Mouse (Mus musculus) limb, embryonic 14.5 days (tissue): ENCODE measurements around the gene Zfp467. TPM values are rescaled to one million over a fixed set of nuclear protein-coding genes. Genes with fewer than 3 reads are reported as not detected.

ENCODE experiments used
- ATAC-seq: fragments of 200-750 bp; cut with Nextera tagmentation; 2 replicates; pipeline ENCODE4 v1.8.0; 2017; ENCODE audit warnings: low read depth, moderate number of reproducible peaks, moderate TSS enrichment; ENCODE audit not compliant: low FRiP score
- DNase-seq: peaks from one replicate; pipeline ENCODE4 v3.0.0-alpha.2; 2015; ENCODE audit warnings: low spot score
- H3K27ac ChIP-seq: fragments of 300-500 bp; sonication (generic); replicated peaks from 2 replicates; pipeline ENCODE4 v1.5.1; 2014; ENCODE audit warnings: low read depth, mild to moderate bottlenecking, low read length, moderate library complexity, mixed read lengths
- H3K27me3 ChIP-seq: fragments of 300-500 bp; sonication (generic); 2 replicates; pipeline ENCODE4 v1.6.1; 2014; ENCODE audit warnings: low read length, mixed read lengths; ENCODE audit not compliant: control insufficient read depth, insufficient read depth
- H3K36me3 ChIP-seq: fragments of 300-500 bp; sonication (generic); 2 replicates; pipeline ENCODE4 v1.6.1; 2014; ENCODE audit warnings: mild to moderate bottlenecking, low read length, moderate library complexity, mixed read lengths; ENCODE audit not compliant: control insufficient read depth, insufficient read depth
- H3K4me1 ChIP-seq: fragments of 300-500 bp; sonication (generic); 2 replicates; pipeline ENCODE4 v1.6.1; 2014; ENCODE audit warnings: antibody characterized with exemption, low read length, mixed read lengths; ENCODE audit not compliant: control insufficient read depth, insufficient read depth
- H3K4me2 ChIP-seq: fragments of 300-500 bp; sonication (generic); replicated peaks from 2 replicates; pipeline ENCODE4 v1.6.1; 2014; ENCODE audit warnings: low read depth, mild to moderate bottlenecking, low read length, moderate library complexity; ENCODE audit not compliant: severe bottlenecking
- H3K4me3 ChIP-seq: fragments of 300-500 bp; sonication (generic); replicated peaks from 2 replicates; pipeline ENCODE4 v1.5.1; 2014; ENCODE audit warnings: low read length
- H3K9ac ChIP-seq: fragments of 300-500 bp; sonication (generic); 2 replicates; pipeline ENCODE4 v1.6.1; 2014; ENCODE audit warnings: mild to moderate bottlenecking, low read depth, low read length, moderate library complexity; ENCODE audit not compliant: severe bottlenecking
- H3K9me3 ChIP-seq: fragments of 300-500 bp; sonication (generic); 2 replicates; pipeline ENCODE4 v1.6.1; 2016; ENCODE audit warnings: low read length; ENCODE audit not compliant: control insufficient read depth
- POLR2A ChIP-seq: fragments of 200-500 bp; IDR thresholded peaks from 2 replicates; pipeline ENCODE4 v1.8.0; 2012; ENCODE audit warnings: inconsistent platforms, mild to moderate bottlenecking, moderate library complexity, borderline replicate concordance; ENCODE audit not compliant: insufficient read depth, insufficient read length; ENCODE audit errors: extremely low read depth
- WGBS: fragments of 180-500 bp; shearing (Covaris S2); extraction: QIAGEN DNeasy Blood & Tissue Kit; methylation state at CpG from one replicate; pipeline ENCODE4 v1.1.7; 2014; 5-methylcytosine and 5-hydroxymethylcytosine counted together
- polyA plus RNA-seq, 2 experiments: library from polyadenylated mRNA; depleted of rRNA in 1 of 2; stranded (reverse) in 1 of 2; unstranded in 1 of 2; fragments of >200 nt; fragmentation: Nextera tagmentation in 1 of 2; extraction: Ambion mirVana in 1 of 2; gene quantifications; 2 replicates each; pipeline versions ENCODE4 v1.2.1 to v1.2.3; 2012 to 2014

Zfp467 gene
- polyA plus RNA-seq, 2 experiments, result 29.3 to 43.5 TPM

DNA sequence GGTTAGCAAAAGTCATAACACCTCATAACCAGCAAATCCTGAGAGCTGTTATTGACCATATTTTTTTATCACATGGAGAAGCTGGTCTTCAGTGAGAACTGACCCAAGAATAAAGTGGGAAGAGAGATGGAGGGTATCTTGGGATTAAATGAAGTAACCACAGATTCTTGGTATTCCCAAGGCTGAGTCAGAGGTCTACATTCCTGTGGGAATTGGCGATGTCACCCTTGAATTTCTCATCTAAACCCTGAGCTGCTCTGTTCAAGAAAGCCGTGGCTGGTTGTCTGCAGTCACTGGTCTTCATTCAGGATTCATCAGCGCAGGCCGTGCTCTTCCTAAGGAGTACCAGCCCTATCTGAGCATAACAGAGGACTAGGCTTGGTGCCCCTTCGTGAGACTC, 18.7 kb downstream of the Zfp467 start:
- no peak for TF ChIP-seq POLR2A
- Histone ChIP-seq H3K36me3 (no peaks in the 10 kb centered on the region), H3K27ac (no peak overlapping the region), H3K27me3 (no peaks in the 10 kb centered on the region), H3K4me3 (no peak overlapping the region), H3K4me2 (no peak overlapping the region), H3K9me3 (no peaks in the 10 kb centered on the region), H3K9ac (no peak overlapping the region), H3K4me1 (0 out of 2 replicates have a peak, but pooled peaks cover 7% of the 10 kb centered on the region)
- DNase-seq (no peak), ATAC-seq (no peak)
- 72% methylated on average over 5 of the region's 5 CpGs for WGBS

- 78% methylated on average over 5 of the region's 5 CpGs for WGBS
- no peaks in the 10 kb centered on the region for H3K36me3 ChIP-seq
- H3K27ac ChIP-seq, result no peak overlapping the region
- DNase-seq (no peak), ATAC-seq (no peak)
- no peak overlapping the region for H3K9ac ChIP-seq
- no peaks in the 10 kb centered on the region for H3K27me3 ChIP-seq
- no peaks in the 10 kb centered on the region for H3K9me3 ChIP-seq
- no peak for TF ChIP-seq POLR2A
- peaks cover 7% of the 10 kb centered on the region; the same call in 1 of the 2 replicates for H3K4me1 ChIP-seq
- no peak overlapping the region for H3K4me3 ChIP-seq
- H3K4me2 ChIP-seq, result no peak overlapping the region
These were observed 21.6 kb downstream of the Zfp467 start for GRCm38 (mm10) chr6:48424074-48424473.

DNA sequence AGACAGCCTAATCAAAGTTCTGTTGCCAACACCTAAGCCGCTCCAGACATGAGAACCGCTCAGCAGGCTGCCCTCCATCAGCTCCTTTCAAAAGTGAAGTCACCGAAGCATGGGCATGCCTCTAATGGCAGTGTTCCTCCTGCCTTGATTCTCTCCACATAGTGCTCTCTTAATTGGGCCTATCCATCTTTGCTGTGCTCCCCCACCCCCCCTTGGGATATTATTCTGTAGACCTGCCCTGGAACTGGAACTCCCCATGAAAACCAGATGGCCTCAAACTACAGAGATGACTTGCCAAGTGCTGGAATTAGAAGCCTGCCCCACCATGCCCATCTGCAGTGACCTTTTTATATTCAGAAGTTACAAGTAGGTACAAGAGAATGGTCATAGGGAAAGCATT, 22.3 kb downstream of the Zfp467 start:
- no peak overlapping the region for H3K9ac ChIP-seq
- ATAC-seq (no peak), DNase-seq (no peak)
- 51% methylated on average over 3 of the region's 3 CpGs for WGBS
- no peaks in the 10 kb centered on the region for H3K9me3 ChIP-seq
- peaks cover 7% of the 10 kb centered on the region; the same call in 1 of the 2 replicates for H3K4me1 ChIP-seq
- no peaks in the 10 kb centered on the region for H3K27me3 ChIP-seq
- H3K4me2 ChIP-seq, result no peak overlapping the region
- no peaks in the 10 kb centered on the region for H3K36me3 ChIP-seq
- no peak overlapping the region for H3K27ac ChIP-seq
- TF ChIP-seq POLR2A, result no peak
- H3K4me3 ChIP-seq, result no peak overlapping the region

DNA sequence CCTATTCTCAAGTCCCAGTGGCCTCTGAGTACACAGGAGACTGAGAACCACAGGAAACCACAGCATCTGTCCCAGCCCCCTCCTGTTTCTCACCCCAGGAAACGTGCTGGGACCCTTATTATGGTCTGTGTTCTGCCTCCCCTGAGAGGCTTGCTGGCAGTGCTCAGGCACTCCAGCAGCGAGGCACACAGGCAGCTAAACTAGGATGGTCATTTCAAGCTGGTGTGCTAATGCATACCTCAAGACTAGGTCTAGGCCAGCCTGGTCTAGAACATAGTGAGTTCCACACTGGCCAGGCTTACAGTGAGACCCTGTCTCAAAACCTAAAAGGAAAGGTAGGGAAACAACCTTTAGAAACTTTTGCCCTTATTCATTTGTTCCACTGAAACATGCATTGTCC, 25.0 kb downstream of the Zfp467 start:
- 14% methylated on average over 2 of the region's 2 CpGs for WGBS
- H3K36me3 ChIP-seq, result peaks cover 25% of the 10 kb centered on the region

GRCm38 (mm10) chr6:48416486-48416885, 29.1 kb downstream of the Zfp467 start:
- WGBS, result 89% methylated on average over 2 of the region's 2 CpGs
- peaks cover 65% of the 10 kb centered on the region for H3K36me3 ChIP-seq
- no peak overlapping the region for H3K9ac ChIP-seq
- ATAC-seq (no peak), DNase-seq (no peak)
- H3K9me3 ChIP-seq, result no peaks in the 10 kb centered on the region
- H3K4me3 ChIP-seq, result no peak overlapping the region
- H3K27me3 ChIP-seq, result no peaks in the 10 kb centered on the region
- H3K4me2 ChIP-seq, result no peak overlapping the region
- TF ChIP-seq POLR2A, result no peak
- H3K27ac ChIP-seq, result no peak overlapping the region
- H3K4me1 ChIP-seq, result no peaks in the 10 kb centered on the region; the same call in 1 of the 2 replicates

More for the DNA sequence above, 25.0 kb downstream of the Zfp467 start:
- TF ChIP-seq POLR2A, result no peak
- ATAC-seq, result 0 out of 2 replicates have a peak, but pooled peaks have one; percentile 23
- H3K9me3 ChIP-seq, result no peaks in the 10 kb centered on the region
- no peak for DNase-seq
- H3K27ac ChIP-seq, result no peak overlapping the region
- H3K27me3 ChIP-seq, result no peaks in the 10 kb centered on the region
- peaks cover 7% of the 10 kb centered on the region; the same call in 1 of the 2 replicates for H3K4me1 ChIP-seq
- H3K4me2 ChIP-seq, result no peak overlapping the region
- H3K4me3 ChIP-seq, result no peak overlapping the region
- H3K9ac ChIP-seq, result no peak overlapping the region

DNA sequence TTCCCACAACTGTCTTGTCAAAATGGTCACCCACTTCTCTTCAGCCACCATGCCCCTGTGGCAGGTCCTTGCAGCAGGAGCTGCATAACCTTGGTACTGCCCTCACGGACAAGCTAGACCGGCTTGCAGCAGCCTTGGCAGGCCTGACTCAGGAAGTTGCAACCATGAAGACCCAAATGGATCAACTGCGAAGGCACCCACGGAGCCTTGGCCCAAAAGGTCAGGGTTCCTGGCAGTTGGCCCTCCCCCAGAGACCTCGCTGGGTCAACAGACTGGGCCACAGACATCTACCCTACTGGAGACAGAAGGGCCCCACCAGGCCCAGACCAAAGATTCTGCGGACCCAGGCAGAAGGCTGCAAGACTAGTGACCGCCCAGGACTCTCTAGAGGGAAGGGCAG, 30.0 kb downstream of the Zfp467 start:
- Histone ChIP-seq H3K9me3 (no peaks in the 10 kb centered on the region), H3K9ac (no peak overlapping the region), H3K4me2 (no peak overlapping the region), H3K36me3 (peaks cover 73% of the 10 kb centered on the region), H3K4me3 (no peak overlapping the region), H3K27ac (no peak overlapping the region), H3K27me3 (no peaks in the 10 kb centered on the region), H3K4me1 (no peaks in the 10 kb centered on the region; the same call in 1 of the 2 replicates)
- no peak for TF ChIP-seq POLR2A
- DNase-seq (no peak), ATAC-seq (no peak)
- 89% methylated on average over 7 of the region's 7 CpGs for WGBS
